Mouse (Mus musculus) testis, postnatal 10 days (tissue): ENCODE measurements around the gene 0610010K14Rik.
A peak's percentile ranks its signal among the peaks of the same experiment; 100 is the strongest.

Experiments used
- DNase-seq: peaks from one replicate; pipeline ENCODE4 v3.0.0; 2021; ENCODE audit warnings: low spot score

The 0610010K14Rik gene

DNA sequence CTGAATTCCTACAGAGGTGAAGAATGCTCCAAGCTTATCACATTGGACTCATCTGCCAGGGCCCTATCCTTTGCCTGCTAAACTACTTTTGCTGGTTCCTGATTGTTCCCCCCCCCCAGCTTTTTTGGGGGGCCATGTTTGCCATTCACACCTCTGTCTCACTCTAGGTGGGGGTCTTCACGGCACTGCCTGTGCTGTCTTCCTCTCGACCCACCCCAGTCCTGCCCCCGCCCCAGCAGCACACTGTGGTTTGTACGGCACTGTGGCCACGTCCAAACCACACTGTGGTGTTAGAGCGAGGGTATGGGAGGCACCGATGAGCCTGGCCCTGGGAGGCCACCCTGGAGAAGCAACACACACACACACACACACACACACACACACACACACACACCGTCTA is 3.2 kb downstream of the 0610010K14Rik start:
- no peak for DNase-seq

DNA sequence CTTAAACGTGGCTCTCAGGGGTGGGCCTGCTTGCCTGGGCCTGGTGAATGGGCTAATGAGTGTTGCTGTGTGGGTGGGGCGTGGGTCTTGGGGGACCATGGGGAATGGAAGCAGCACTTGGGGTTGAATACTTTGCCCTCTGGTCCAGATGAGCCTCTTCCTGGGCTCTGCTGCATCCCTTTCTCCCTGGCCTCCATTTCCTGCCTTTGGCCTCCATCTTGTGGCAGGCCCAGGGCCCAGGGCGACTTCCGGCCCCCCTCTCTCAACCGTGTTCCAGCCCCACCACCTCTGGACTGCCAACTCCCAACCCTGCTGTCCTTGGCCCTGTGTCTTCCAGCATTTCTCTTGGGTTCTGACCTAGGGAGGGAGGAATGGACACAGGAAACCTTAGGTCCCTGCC is 3.7 kb downstream of the 0610010K14Rik start:
- no peak for DNase-seq

DNA sequence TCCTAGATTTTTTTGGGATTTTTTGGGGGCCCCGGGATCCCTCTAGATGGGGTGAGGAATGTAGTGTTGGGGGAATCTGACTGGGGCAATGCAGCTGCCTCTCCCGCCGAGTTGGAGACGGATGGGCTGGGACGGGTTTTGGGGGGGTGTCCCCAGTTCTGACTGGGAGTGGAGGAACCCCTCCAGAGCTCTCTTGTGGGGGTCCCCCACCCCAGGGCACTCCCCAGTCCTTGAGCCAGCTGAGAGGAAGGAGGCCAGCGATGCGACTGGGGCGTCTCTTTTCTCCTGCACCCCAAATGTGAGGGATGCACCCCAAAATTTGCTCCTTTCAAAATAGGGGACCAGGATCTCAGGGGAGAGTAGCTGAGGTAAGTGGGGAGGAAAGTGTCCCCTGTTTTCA is 4.7 kb downstream of the 0610010K14Rik start:
- no peak for DNase-seq

DNA sequence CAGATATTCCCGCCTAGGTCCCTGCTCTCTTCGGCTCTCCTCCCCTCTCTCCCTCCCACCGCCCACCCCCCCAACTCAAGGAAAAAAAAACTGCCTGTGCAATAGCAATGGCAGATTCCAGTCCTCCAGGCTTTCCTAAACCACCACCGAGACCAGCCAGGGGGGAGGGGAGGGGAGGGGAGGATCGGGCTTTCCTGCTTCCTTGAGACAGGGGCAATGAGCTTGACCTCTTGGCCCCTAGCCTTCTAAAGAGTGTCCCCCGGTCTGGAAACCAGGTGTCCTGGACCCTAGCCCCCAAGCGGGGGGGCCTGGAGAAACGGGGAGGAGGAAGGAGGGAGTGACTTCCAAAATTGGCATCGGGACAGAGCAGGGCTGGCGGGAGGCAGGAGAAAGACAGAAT is 5.2 kb downstream of the 0610010K14Rik start:
- DNase-seq = peak; percentile 76

DNA sequence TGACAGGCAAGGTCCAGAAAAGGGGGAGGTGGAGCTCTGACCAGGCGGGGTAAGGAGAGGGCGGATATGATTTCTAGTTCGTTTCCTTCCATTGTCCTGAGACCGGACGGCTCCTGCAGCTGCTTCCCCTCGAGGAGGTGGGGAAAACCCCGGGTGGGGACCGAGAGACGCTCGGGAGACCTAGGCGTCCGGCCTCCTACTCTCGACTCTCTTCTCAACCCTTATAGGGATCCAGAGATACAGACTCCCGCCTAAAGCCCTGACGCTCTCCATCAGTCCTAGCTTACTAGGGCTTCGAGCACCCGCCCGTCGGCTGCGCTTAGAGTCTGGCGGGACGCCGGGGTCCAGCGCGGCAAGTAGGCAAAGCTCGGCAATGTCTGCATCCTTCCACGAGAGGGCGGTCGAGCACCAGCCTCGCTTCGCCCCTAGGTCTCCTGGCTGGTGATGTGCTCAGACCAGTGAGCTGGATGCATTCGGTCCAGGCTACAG is 7.4 kb downstream of the 0610010K14Rik start:
- peak; percentile 94 for DNase-seq

DNA sequence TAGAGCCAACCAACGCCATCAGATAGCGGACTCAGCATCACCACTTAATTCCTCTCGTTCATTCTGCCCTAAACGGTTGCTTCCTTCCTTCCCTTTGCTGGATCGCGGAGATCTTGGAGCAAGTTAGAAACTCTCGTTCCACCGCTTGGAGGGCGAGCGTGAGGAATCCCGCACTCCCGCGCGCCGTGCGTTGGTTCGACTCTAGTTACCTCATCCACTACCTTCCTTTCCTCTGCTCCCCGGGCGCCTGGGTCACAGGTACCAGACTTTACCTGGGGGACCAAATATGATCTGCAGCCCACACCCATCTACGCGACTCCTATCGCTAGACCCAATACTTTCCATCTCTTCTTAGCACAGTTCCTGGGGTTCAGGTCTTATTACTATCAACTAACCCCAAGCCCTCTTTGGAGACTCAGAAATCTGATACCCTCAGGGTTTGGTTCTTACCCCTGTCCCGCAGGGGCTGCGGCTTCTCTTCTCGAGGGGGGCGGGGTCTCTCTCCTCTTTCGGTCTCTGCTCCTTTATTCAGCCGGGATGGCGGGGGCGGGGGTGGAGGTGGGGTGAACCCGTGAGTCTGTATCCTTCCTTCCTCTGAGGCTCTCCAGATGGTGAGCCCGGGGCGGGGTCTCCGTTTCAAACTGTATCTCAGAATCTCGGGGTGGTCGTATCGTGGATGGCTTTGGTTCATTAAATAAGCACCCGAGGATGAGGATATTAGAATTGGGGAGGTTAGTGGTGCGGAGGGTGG is 8.3 kb downstream of the 0610010K14Rik start, which contains the start of gene Bcl6b:
TSS of gene Bcl6b (minus strand) at position 539 of the 751 bp plus-strand sequence.
- no peak for DNase-seq

DNA sequence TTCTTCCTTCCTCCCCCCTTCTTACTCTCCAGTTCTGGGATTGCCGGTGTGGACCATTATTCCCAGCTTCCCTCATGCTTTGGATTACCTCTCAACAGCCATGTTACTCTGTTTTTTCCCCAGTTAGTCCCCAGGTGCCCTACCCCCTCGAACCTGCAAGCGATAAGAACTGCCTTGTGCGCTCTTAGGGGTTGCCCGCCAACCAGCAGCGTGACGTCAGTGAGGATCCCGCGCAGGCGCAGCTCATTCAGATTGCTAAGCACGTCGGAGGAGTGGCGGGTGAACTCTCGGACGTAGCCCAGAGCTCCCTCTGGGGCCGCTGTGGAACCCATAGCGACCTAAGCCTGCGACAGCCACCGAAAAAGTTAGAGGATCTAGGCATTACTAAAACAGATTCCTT is 8.9 kb downstream of the 0610010K14Rik start:
- peak; percentile 84 for DNase-seq

DNA sequence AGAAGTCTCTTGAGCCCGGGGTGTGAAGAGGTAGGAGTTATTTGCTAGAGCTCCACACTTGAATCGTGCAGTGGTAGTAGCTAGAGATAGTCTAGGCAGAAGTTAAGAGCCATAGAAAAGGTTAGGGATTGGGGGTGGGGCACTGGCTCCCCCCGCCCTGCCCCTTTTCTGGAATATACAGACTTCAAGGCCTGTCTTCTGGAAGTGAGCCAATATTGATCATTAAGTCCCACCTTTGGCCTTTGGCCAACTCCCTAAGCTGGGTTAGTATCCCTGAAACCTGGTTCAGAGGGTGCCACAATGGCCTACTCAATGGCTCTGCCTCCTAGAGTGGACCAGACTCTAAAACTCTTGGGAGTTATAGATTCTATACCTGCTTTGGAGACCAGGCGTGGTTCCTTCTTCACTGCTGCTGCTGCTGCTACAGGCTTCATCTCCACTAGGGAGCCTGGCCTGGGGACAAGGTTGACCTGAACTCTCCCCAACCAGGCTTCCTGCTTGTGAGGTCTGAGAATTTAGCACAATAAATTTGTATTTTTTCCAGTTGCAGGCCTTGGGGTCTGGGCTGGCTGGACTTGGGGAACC is 10.0 kb downstream of the 0610010K14Rik start:
- DNase-seq = no peak

DNA sequence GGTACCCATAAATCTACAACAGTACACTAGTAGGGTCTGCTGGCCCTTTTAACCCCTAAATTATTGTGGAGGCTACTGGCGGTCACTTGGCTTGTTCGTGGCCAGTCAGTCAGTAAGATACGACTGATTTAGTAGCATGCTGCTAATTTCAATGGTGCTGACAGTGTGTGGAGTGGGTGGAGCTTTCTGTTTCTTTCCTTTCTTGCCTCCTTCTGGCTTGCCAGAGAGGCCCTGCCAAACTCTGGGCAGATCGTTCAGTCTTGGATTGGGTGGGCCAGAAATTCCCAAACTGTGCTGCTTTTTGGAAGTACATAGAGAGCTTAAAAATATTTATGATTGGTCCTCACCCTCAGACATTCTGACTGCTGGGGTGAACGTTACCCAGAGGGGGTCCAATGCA is 10.6 kb downstream of the 0610010K14Rik start:
- no peak for DNase-seq

DNA sequence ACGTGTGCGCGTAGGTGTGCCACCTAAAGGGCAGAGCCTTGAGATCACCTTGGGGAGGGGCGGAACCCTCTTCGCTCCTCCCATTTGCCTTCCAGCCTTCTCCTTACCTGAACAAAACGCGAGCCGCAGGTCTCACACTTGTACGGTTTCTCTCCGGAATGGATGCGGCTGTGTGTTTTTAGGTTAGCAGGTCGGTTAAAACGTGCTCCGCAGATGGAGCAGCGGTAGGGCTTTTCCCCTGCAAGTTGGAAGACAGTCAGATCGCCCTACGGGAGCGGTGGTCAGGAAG is 11.2 kb downstream of the 0610010K14Rik start:
- DNase-seq = no peak

DNA sequence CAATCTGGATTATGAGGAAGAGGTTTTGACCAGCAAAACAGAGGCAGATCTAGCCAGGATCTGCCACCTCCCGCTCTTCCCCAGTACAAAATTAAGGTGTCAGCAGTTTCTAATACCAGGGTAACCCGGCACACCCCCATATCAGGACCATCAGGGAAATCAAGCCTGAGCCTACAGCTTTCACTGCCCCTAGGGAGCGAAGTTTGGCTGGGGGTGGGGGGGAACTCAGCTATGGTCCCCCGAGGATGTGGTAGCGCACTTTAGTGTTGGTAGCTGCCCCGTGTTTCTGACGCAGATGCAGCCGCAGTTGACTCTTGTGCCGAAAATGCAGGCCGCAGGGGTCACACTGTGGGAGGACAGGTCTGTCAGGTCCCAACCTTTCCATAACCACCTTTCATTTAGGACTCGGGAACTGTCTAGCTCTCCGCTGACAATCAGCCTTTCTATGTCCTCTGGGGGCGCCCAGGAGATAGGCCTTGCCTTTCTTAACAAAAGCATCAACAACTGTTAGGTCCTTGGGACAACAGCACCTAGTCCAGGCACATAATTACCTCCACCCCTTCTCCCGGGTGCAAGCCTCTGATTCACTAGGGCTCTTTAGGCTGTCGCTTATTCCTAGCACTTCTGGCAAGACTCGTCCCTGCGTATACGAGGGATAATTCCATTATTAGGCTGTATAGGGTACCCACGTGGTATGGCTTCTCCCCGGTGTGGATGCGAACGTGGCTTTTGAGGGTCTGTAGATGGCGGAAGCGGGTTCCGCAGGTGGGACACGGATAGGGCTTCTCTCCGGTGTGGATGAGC is 11.7 kb downstream of the 0610010K14Rik start:
- DNase-seq = no peak

DNA sequence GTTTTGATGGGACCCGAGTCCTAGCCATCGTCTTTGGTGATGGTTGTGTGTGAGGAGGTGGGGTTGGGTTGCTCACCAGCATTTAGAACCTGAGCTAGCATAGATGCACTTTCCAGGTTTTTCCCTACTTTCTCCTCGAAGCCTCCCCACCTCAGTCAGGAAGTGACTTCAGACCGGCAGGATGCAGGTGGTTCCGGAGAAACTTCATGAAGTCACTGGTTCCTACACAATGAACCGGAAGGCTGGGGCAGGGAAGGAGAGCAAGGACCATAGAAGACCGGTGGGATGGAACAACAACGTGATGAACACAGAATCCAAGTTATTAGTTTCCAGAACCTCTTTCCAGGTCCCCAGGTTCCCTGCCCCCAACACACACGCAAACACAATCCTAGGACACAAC is 14.0 kb downstream of the 0610010K14Rik start:
- no peak for DNase-seq

DNA sequence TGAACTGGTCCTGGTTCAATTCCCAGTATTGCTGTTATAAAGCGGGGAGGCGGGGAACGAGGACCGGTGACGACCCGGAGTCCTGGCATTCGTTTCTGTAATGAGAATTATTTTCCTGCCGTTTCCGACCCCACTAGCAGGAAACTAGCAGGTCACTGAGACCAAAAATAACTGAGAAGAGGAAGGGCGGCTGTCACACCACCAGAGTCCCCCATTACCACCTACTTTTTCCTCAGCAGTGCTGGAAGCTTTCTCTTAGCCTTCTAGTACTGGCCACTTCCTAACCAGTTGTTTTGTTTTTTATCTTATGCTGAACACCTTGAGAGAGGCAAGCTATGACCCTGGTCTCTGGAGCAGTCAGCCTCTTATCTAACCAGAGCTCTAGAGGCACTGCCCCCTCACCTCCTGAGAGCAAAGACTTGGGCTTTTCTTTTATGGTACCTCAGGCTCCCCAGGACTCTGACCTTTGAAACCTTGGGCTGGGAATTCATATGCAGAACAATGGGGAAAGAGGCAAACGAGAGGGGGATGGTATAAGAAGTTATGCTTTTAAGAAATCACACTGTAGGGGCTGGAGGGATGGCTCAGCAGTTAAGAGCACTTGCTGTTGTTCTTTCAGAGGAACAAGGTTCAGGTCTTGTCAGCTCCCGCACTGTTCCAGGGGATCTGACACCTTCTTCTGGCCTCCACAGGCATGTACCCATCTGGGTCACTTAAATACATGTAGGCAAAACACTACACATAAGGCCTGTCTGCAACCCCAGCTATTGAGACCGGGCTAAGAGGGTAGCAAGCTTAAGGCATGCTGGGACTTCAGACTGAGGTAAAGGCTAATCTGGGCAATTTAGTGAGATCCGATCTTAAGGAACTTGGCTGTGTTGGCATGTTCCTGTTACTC is 15.9 kb downstream of the 0610010K14Rik start:
- no peak for DNase-seq

DNA sequence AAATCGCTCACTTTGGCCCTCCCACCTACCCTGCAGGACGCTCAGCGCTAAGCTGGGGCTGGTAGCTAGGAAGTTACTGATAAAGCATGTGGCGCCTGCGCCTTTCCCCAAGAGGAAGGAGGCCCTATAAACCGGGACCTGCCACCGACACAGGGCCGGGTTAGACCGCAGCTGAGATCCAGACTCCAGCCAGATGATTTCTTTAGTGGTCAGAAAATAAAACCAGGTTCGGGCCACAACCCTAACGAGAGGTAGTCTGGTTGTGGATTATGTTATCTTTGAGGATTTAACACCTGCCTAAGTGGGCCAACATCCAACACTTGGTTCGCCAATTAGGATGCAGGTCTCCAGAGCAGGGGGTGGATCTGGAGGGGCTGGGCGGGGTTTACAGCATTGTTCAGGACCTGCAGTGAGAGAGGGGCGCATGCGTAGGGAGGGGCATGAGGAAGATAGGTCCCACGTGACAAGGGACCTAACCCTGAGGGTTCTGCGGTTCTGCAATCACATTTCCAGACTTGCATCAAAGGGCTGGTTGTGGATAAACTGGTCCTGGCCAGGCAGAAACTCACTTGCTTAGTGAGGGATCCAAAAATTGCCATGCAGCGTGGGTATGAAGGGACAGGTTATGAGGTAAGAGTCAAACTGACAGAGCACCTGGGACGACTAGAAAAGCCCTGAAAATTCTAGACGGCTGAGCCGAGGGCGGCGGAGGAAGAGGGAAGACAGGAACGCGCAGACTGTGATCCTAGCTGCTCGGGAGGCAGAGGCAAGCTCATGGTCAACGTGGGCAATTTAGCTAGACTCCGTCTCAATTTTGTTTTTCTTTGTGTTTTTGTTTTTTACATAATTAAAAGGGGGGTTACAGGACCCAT is 16.7 kb downstream of the 0610010K14Rik start, which contains the start of gene Slc16a13:
TSS of gene Slc16a13 (minus strand) at position 334 of the 872 bp plus-strand sequence.
- DNase-seq = peak; percentile 93

DNA sequence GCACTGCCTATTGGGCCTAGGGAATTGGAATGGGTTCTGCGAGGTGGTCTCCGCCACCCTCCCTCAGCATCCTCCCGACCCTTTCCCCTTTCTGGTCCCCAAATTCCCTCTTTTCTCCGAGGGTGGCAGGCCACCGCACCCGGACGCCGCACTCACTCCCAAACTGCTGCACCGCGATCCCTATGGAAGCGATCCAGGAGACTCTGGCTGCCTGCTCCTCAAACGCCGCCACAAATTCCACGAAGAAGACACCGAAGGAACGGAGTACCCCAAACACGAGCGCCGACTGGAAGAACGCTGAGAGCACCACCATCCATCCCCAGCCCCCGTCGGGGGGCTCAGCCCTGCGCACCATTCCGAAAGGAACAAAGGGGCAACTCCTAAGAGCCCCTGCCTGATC is 17.4 kb downstream of the 0610010K14Rik start:
- no peak for DNase-seq

DNA sequence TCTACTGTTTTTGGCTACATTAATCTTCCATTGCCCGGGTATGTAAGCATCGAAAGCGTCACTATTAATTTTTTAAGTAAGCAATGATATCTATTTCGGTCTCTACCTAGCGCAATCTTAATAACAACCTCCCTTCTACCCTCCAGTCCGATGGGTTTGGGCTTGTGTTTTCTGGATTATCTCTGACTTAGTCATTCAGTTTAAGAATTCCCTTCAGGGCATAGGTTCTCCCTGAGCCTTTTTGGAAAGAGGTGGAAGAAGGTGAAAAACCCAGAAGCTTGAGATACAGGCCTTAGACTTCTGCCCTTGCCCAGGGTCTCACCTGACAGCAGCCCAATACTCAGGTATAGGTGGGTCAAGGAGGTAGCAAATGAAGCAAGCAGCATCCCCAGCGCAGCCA is 17.8 kb downstream of the 0610010K14Rik start:
- no peak for DNase-seq

DNA sequence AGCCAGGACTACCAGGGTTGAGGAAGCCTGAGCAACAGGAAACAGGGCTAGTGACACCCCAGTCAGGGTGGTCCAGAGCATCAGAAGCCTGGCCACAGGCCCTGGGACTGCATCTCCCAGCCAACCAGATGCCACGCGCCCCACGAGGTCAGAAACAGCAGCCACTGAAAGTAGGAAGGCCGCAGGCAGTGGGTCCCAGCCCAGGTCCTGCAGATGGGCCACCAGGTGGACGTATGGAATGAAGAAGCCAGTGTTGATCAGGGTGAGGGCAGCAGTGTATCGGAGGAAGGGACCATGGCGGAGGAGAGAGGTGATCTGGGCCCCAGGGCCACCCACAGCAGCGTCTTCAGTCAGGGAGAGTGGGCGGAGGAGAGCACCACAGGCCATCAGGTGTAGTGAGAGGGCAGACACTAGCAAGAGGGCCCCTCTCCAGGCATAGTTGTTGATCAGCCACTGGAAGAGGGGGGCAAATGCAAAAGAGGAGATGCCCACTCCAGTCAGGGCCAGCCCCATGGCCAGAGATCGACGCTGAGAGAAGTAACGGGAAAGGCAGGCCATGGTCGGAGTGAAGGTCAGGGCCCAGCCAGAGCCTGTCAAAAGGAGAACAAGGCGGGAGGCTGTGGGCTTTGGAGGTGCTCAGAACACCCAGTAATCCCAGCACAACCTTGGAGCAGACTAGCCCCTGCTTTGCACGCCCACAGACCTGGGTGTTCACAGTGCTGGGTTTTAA is 18.8 kb downstream of the 0610010K14Rik start:
- DNase-seq = no peak

DNA sequence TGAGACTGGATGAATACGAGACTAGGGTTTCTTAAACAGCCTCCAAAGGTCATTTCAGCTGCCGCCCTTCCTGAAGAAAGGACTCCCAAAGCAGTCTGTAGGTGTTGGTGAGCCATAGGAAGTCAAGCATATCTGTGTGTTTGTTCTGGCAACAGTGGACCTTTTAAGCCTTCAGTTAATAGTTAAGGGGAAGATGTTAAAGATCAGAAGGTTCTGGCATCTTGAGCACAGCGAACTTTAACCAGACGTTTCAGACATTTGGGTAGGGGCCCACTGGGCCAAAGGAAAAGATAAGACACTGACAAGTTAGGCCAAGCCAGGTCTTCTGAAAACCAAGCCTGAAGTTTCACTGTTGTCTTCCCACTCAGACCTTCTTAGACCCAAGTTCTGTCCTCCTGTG is 19.7 kb downstream of the 0610010K14Rik start:
- DNase-seq = no peak

DNA sequence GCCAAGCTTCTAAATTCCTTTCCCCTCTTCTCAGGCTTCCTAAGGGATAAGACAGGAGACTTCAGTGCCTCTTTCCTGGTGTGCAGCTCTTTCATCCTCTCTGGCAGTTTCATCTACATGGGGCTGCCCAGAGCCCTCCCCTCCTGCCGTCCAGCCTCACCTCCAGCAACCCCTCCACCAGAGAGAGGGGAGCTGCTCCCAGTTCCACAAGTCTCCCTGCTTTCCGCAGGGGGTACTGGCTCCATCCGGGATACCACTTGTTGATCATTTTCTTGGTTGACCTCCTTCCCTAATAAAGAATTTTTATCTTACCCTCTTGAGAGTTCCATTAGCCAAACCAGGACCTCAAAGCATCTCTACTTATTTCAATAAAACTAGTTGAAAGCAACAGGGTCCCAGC is 21.6 kb downstream of the 0610010K14Rik start:
- DNase-seq = no peak

DNA sequence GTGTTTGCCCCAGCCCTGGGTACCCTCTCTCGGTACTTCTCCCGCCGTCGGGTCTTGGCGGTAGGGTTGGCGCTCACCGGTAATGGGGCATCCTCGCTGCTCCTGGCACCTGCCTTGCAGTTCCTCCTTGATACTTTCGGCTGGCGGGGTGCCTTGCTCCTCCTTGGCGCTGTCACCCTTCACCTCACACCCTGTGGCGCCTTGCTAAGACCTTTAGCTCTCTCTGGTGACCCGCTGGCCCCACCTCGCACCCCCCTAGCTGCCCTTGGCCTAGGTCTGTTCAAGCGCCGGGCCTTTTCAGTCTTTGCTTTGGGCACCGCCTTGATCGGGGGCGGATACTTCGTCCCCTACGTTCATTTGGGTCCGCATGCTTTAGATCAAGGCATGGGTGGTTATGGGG is 22.4 kb downstream of the 0610010K14Rik start:
- DNase-seq = no peak
